Mouse (Mus musculus): ENCODE results near the gene Mpp2.

- TF ChIP-seq CTCF (conservative IDR thresholded peaks at IDR 0.05; ENCODE audit: low read length): no peak
- no peak for TF ChIP-seq NANOG (IDR thresholded peaks at IDR 0.05; ENCODE audit: borderline replicate concordance, low read length)
Observed at GRCm38 (mm10) chr11:102041350-102041949, 46.9 kb downstream of the Mpp2 start, which contains the start of gene Cd300lg.

Measured in E14TG2a.4 (cell line).